Mouse (Mus musculus) left cerebral cortex, adult 8-10 months (tissue): ENCODE measurements around the gene Rasgrp2. TPM values are rescaled to one million over a fixed set of nuclear protein-coding genes. Genes with fewer than 3 reads are reported as not detected.

ENCODE experiments used
- DNase-seq, 2 experiments: peaks; one replicate each; pipeline ENCODE4 v3.0.0; 2022; ENCODE audit warnings: low spot score in 2 of 2
- total RNA-seq, 4 experiments: library from RNA; stranded (reverse); gene quantifications; 2 replicates each; pipeline ENCODE4 v1.2.4; 2022

Gene Rasgrp2
- total RNA-seq, 4 experiments from 2014 or later: 107 to 128 (median 115) TPM

GRCm38 (mm10) chr19:6382323-6382924, 16.7 kb upstream of the Rasgrp2 start:
- no peak for DNase-seq

- DNase-seq: no peak
These were observed 15.7 kb upstream of the Rasgrp2 start for GRCm38 (mm10) chr19:6383470-6383869.

- peak in 1 of 2 experiments; percentile 59 for DNase-seq
These were observed 15.0 kb upstream of the Rasgrp2 start, which contains the start of gene Pygm for GRCm38 (mm10) chr19:6384128-6384527. Gene Pygm, plus strand, starts transcription at chr19:6384399.

- DNase-seq: no peak
These were observed 14.2 kb upstream of the Rasgrp2 start for GRCm38 (mm10) chr19:6384954-6385353.

GRCm38 (mm10) chr19:6385419-6385818, 13.7 kb upstream of the Rasgrp2 start:
- DNase-seq: no peak

GRCm38 (mm10) chr19:6385821-6386220, 13.3 kb upstream of the Rasgrp2 start:
- DNase-seq: no peak

- no peak for DNase-seq
These were observed 12.9 kb upstream of the Rasgrp2 start for GRCm38 (mm10) chr19:6386234-6386633.

GRCm38 (mm10) chr19:6388006-6388405, 11.1 kb upstream of the Rasgrp2 start:
- no peak for DNase-seq

- DNase-seq: no peak
These were observed 9.3 kb upstream of the Rasgrp2 start for GRCm38 (mm10) chr19:6389803-6390202.

GRCm38 (mm10) chr19:6390251-6390650, 8.9 kb upstream of the Rasgrp2 start:
- no peak for DNase-seq

GRCm38 (mm10) chr19:6392743-6393393, 6.3 kb upstream of the Rasgrp2 start:
- no peak for DNase-seq

- DNase-seq: no peak
These were observed 5.5 kb upstream of the Rasgrp2 start for GRCm38 (mm10) chr19:6393637-6394036.

- DNase-seq: no peak
These were observed 2.9 kb upstream of the Rasgrp2 start for GRCm38 (mm10) chr19:6396237-6396636.

GRCm38 (mm10) chr19:6397582-6398249, 1.4 kb upstream of the Rasgrp2 start:
- no peak for DNase-seq

GRCm38 (mm10) chr19:6398447-6399284, 474 bp upstream of the Rasgrp2 start:
- no peak for DNase-seq

- DNase-seq: no peak
These were observed 1.3 kb downstream of the Rasgrp2 start for GRCm38 (mm10) chr19:6400096-6401086.

- DNase-seq: peak in 1 of 2 experiments; percentile 59
These were observed 2.1 kb downstream of the Rasgrp2 start for GRCm38 (mm10) chr19:6401131-6401815.

GRCm38 (mm10) chr19:6401951-6402350, 2.8 kb downstream of the Rasgrp2 start:
- DNase-seq: no peak

GRCm38 (mm10) chr19:6403869-6404268, 4.7 kb downstream of the Rasgrp2 start:
- no peak for DNase-seq

- no peak for DNase-seq
These were observed 6.3 kb downstream of the Rasgrp2 start for GRCm38 (mm10) chr19:6405433-6405832.
